8 mouse cellular contexts compared by ENCODE assay signal in the genomic region with DNA sequence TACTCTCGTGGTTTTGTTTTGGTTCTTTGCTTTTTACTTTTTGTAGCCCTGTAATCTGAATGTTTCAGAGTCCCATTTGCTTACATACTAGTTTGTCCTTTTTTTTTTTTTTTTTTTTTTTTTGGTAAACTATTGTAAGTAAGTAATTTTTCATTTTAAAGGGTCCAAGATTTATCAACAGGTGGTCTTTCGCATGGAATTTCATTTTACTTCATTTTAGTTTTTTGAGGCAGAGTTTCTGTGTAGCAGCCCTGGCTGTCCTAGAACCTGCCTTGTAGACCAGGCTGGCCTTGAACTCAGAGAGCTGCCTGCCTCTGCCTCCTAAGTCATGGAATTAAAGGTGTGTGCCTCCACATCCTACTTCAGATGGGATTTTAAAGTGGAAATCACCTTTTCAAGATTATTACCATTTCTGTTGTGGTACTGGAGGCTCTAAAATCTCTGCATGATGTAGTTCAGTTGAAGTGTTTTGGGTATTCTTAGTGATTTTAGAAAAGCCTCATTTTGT. TPM values are rescaled to one million over a fixed set of nuclear protein-coding genes. Genes with fewer than 3 reads are reported as not detected.
DNase-seq lines count a peak whose midpoint lies in the region; ATAC-seq lines count a peak whose summit lies in the region.

No protein-coding gene starts in this region.

- H3K27me3 ChIP-seq in lung, embryonic 15.5 days = no peaks in the 10 kb centered on the region
- no peaks in the 10 kb centered on the region for H3K27me3 ChIP-seq in embryonic facial prominence, embryonic 14.5 days (replicated peaks; ENCODE audit: control insufficient read depth, insufficient read depth, low read length)
- no peaks in the 10 kb centered on the region for H3K27me3 ChIP-seq in limb, embryonic 11.5 days (ENCODE audit: control insufficient read depth, insufficient read depth, low read length)
- H3K27me3 ChIP-seq in stomach, embryonic 14.5 days (ENCODE audit: control insufficient read depth, insufficient read depth, low read length) = no peaks in the 10 kb centered on the region

- peaks cover 6% of the 10 kb centered on the region for H3K4me1 ChIP-seq in lung, embryonic 15.5 days
- H3K4me1 ChIP-seq in embryonic facial prominence, embryonic 14.5 days (ENCODE audit: control insufficient read depth, insufficient read depth, low read length) = no peaks in the 10 kb centered on the region; the same call in 1 of the 2 replicates
- 0 out of 2 replicates have a peak, but pooled peaks cover 3% of the 10 kb centered on the region for H3K4me1 ChIP-seq in limb, embryonic 11.5 days (ENCODE audit: control insufficient read depth, insufficient read depth, low read length)
- 0 out of 2 replicates have a peak, but pooled peaks cover 3% of the 10 kb centered on the region for H3K4me1 ChIP-seq in stomach, embryonic 14.5 days (ENCODE audit: control insufficient read depth, insufficient read depth, low read length)

- no peak for DNase-seq in lung, postnatal 36 days
- no peak for DNase-seq in embryonic facial prominence, embryonic 14.5 days (ENCODE audit: low spot score)
- no peak for DNase-seq in limb, embryonic 11.5 days (ENCODE audit: low spot score)
- no peak for DNase-seq in cerebellum, adult 8-10 months
- no peak for DNase-seq in spleen, postnatal 4 days (ENCODE audit: low spot score in 2 of 2)
- no peak for DNase-seq in cerebellum, adult 11-12 months

- peak overlapping the region; percentile 85; the same call in 1 of the 2 replicates for H3K9ac ChIP-seq in lung, embryonic 15.5 days
- peak overlapping the region; percentile 73 for H3K9ac ChIP-seq in embryonic facial prominence, embryonic 14.5 days (ENCODE audit: low read depth, low read length)
- H3K9ac ChIP-seq in limb, embryonic 11.5 days (ENCODE audit: low read length) = no peak overlapping the region
- no peak overlapping the region for H3K9ac ChIP-seq in stomach, embryonic 14.5 days (replicated peaks; ENCODE audit: low read depth, low read length)

- H3K27ac ChIP-seq in lung, embryonic 15.5 days = peak overlapping the region; percentile 97; the same call in 1 of the 2 replicates
- H3K27ac ChIP-seq in embryonic facial prominence, embryonic 14.5 days (replicated peaks; ENCODE audit: low read depth, low read length) = no peak overlapping the region
- no peak overlapping the region for H3K27ac ChIP-seq in limb, embryonic 11.5 days (replicated peaks; ENCODE audit: low read depth, low read length)
- H3K27ac ChIP-seq in stomach, embryonic 14.5 days (ENCODE audit: low read length) = no peak overlapping the region

- 42% methylated on average over 2 of the region's 2 CpGs for WGBS in lung, embryonic 15.5 days
- 39% methylated on average over 2 of the region's 2 CpGs for WGBS in embryonic facial prominence, embryonic 14.5 days
- 53% methylated on average over 2 of the region's 2 CpGs for WGBS in limb, embryonic 11.5 days
- 41% methylated on average over 2 of the region's 2 CpGs for WGBS in stomach, embryonic 14.5 days

- peaks cover 12% of the 10 kb centered on the region; the same call in 1 of the 2 replicates for H3K36me3 ChIP-seq in lung, embryonic 15.5 days
- H3K36me3 ChIP-seq in embryonic facial prominence, embryonic 14.5 days (ENCODE audit: control insufficient read depth, insufficient read depth, low read length) = peaks cover 11% of the 10 kb centered on the region; the same call in 1 of the 2 replicates
- 0 out of 2 replicates have a peak, but pooled peaks cover 6% of the 10 kb centered on the region for H3K36me3 ChIP-seq in limb, embryonic 11.5 days (ENCODE audit: control insufficient read depth, insufficient read depth, low read length)
- H3K36me3 ChIP-seq in stomach, embryonic 14.5 days (ENCODE audit: control insufficient read depth, insufficient read depth, low read length) = no peaks in the 10 kb centered on the region; the same call in 1 of the 2 replicates

- H3K4me2 ChIP-seq in lung, embryonic 15.5 days = peak overlapping the region; percentile 75
- H3K4me2 ChIP-seq in embryonic facial prominence, embryonic 14.5 days (ENCODE audit: low read depth, low read length) = peak overlapping the region; percentile 56
- peak overlapping the region; percentile 54 for H3K4me2 ChIP-seq in limb, embryonic 11.5 days (ENCODE audit: low read depth, severe bottlenecking)
- H3K4me2 ChIP-seq in stomach, embryonic 14.5 days (replicated peaks; ENCODE audit: low read depth, low read length) = peak overlapping the region; percentile 54

- ATAC-seq in lung, embryonic 15.5 days (ENCODE audit: borderline replicate concordance, extremely low read depth, low FRiP score, low TSS enrichment) = no peak
- no peak for ATAC-seq in embryonic facial prominence, embryonic 14.5 days (ENCODE audit: low read depth)
- no peak for ATAC-seq in limb, embryonic 11.5 days (ENCODE audit: insufficient number of reproducible peaks, low FRiP score, low TSS enrichment, low read depth)
- no peak for ATAC-seq in stomach, embryonic 14.5 days (ENCODE audit: insufficient number of reproducible peaks, insufficient read depth, low FRiP score, low read depth)

- H3K9me3 ChIP-seq in lung, embryonic 15.5 days = no peaks in the 10 kb centered on the region
- H3K9me3 ChIP-seq in embryonic facial prominence, embryonic 14.5 days (ENCODE audit: control insufficient read depth, low read length) = no peaks in the 10 kb centered on the region
- H3K9me3 ChIP-seq in limb, embryonic 11.5 days (ENCODE audit: control insufficient read depth, low read length) = no peaks in the 10 kb centered on the region
- H3K9me3 ChIP-seq in stomach, embryonic 14.5 days (ENCODE audit: control insufficient read depth, low read depth, low read length) = no peaks in the 10 kb centered on the region

- H3K4me3 ChIP-seq in lung, embryonic 15.5 days = peak overlapping the region; percentile 95
- peak overlapping the region; percentile 68 for H3K4me3 ChIP-seq in embryonic facial prominence, embryonic 14.5 days (ENCODE audit: low read depth, low read length)
- peak overlapping the region; percentile 75 for H3K4me3 ChIP-seq in limb, embryonic 11.5 days (ENCODE audit: low read depth, low read length)
- H3K4me3 ChIP-seq in stomach, embryonic 14.5 days (ENCODE audit: low read depth, low read length) = peak overlapping the region; percentile 67

RNA-seq across cellular contexts. Expression of gene Nampt, which starts 2.2 kb away (rescaled TPM):
- 27.1 and 28.3 TPM in 2 replicates for polyA plus RNA-seq in lung, embryonic 15.5 days (2015; fragmentation: Nextera tagmentation; extraction: Ambion mirVana)
- 24.9 and 26.6 TPM in 2 replicates for polyA plus RNA-seq in embryonic facial prominence, embryonic 14.5 days (2014; fragmentation: Nextera tagmentation; extraction: Ambion mirVana)
- 32.7 and 33.0 TPM in 2 replicates for polyA plus RNA-seq in limb, embryonic 11.5 days (2014; fragmentation: Nextera tagmentation; extraction: Ambion mirVana)
- 25.2 and 27.2 TPM in 2 replicates for polyA plus RNA-seq in stomach, embryonic 14.5 days (2014; fragmentation: Nextera tagmentation; extraction: Ambion mirVana)

Comparison
In these comparisons a context has a peak if more than half of its experiments do, and no peak if none do; other contexts are left out.
1. H3K9ac ChIP-seq: peak in lung, embryonic 15.5 days (single experiment) and embryonic facial prominence, embryonic 14.5 days (single experiment); none in limb, embryonic 11.5 days (single experiment) and stomach, embryonic 14.5 days (single experiment).
2. Peak in every context shown above with its lines, with median percentiles within 50 percentile points of each other: H3K4me2 ChIP-seq and H3K4me3 ChIP-seq.